Mouse (Mus musculus): ENCODE results near the gene C77080. TPM values are rescaled to one million over a fixed set of nuclear protein-coding genes. Genes with fewer than 3 reads are reported as not detected.
A peak's percentile ranks its signal among the peaks of the same experiment; 100 is the strongest.

Gene C77080
- polyA plus RNA-seq, 1 experiment from 2014 or later: 10.8 TPM

- peaks cover 19% of the 10 kb centered on the region for H3K4me1 ChIP-seq (ENCODE audit: control insufficient read depth, insufficient read depth, low read depth, low read length)
- no peaks in the 10 kb centered on the region for H3K9me3 ChIP-seq (ENCODE audit: control insufficient read depth, low read length)
- H3K4me2 ChIP-seq (ENCODE audit: low read length): peak overlapping the region; percentile 82
- H3K36me3 ChIP-seq (ENCODE audit: control insufficient read depth, insufficient read depth, low read length): no peaks in the 10 kb centered on the region
- H3K27me3 ChIP-seq (replicated peaks; ENCODE audit: control insufficient read depth, insufficient read depth, low read length): no peaks in the 10 kb centered on the region
- WGBS: 3% methylated on average over 12 of the region's 12 CpGs
- no peak for ATAC-seq
- peak overlapping the region; percentile 92; the same call in 1 of the 2 replicates for H3K27ac ChIP-seq (ENCODE audit: low read depth, low read length)
- peak overlapping the region; percentile 60 for H3K4me3 ChIP-seq (ENCODE audit: low read length)
- peak overlapping the region; percentile 70 for H3K9ac ChIP-seq (ENCODE audit: low read depth, low read length)
Measured at GRCm38 (mm10) chr4:129190538-129190937, 70.7 kb downstream of the C77080 start.

GRCm38 (mm10) chr4:129189542-129190519 lies 71.4 kb downstream of the C77080 start, which contains the start of the genes S100pbp and Yars:
TSS of gene S100pbp (minus strand) at chr4:129189727.
TSS of gene Yars (plus strand) at chr4:129189760.
- Histone ChIP-seq H3K27me3 (replicated peaks; ENCODE audit: control insufficient read depth, insufficient read depth, low read length) (no peaks in the 10 kb centered on the region), H3K4me1 (ENCODE audit: control insufficient read depth, insufficient read depth, low read depth, low read length) (peaks cover 19% of the 10 kb centered on the region), H3K36me3 (ENCODE audit: control insufficient read depth, insufficient read depth, low read length) (no peaks in the 10 kb centered on the region), H3K9me3 (ENCODE audit: control insufficient read depth, low read length) (no peaks in the 10 kb centered on the region), H3K9ac (ENCODE audit: low read depth, low read length) (peak within 1 kb of the TSS; percentile 82), H3K27ac (ENCODE audit: low read depth, low read length) (peak within 1 kb of the TSS; percentile 92), H3K4me3 (ENCODE audit: low read length) (peak within 1 kb of the TSS; percentile 60), H3K4me2 (ENCODE audit: low read length) (peak within 1 kb of the TSS; percentile 82)
- ATAC-seq: peak; percentile 91
- under 1% methylated on average over 48 of the region's 58 CpGs for WGBS

- Histone ChIP-seq H3K27ac (ENCODE audit: low read depth, low read length) (peak overlapping the region; percentile 88), H3K4me1 (ENCODE audit: control insufficient read depth, insufficient read depth, low read depth, low read length) (peaks cover 19% of the 10 kb centered on the region), H3K27me3 (replicated peaks; ENCODE audit: control insufficient read depth, insufficient read depth, low read length) (no peaks in the 10 kb centered on the region), H3K4me2 (ENCODE audit: low read length) (peak overlapping the region; percentile 73), H3K4me3 (ENCODE audit: low read length) (peak overlapping the region; percentile 60), H3K36me3 (ENCODE audit: control insufficient read depth, insufficient read depth, low read length) (no peaks in the 10 kb centered on the region), H3K9me3 (ENCODE audit: control insufficient read depth, low read length) (no peaks in the 10 kb centered on the region), H3K9ac (ENCODE audit: low read depth, low read length) (peak overlapping the region; percentile 82)
- 0% methylated on average over 42 of the region's 74 CpGs for WGBS
- peak; percentile 22 for ATAC-seq
Measured at GRCm38 (mm10) chr4:129188803-129189541, 72.2 kb downstream of the C77080 start.

GRCm38 (mm10) chr4:129188041-129188659 lies 73.1 kb downstream of the C77080 start:
- H3K27ac ChIP-seq (ENCODE audit: low read depth, low read length): no peak overlapping the region; the same call in 1 of the 2 replicates

GRCm38 (mm10) chr4:129179560-129179959 lies 81.6 kb downstream of the C77080 start:
- H3K9me3 ChIP-seq (ENCODE audit: control insufficient read depth, low read length): no peaks in the 10 kb centered on the region
- peaks cover 14% of the 10 kb centered on the region for H3K36me3 ChIP-seq (ENCODE audit: control insufficient read depth, insufficient read depth, low read length)
- no peak overlapping the region for H3K4me3 ChIP-seq (ENCODE audit: low read length)
- no peaks in the 10 kb centered on the region for H3K4me1 ChIP-seq (ENCODE audit: control insufficient read depth, insufficient read depth, low read depth, low read length)
- WGBS: 38% methylated on average over 1 of the region's 1 CpGs
- H3K9ac ChIP-seq (ENCODE audit: low read depth, low read length): no peak overlapping the region
- H3K27ac ChIP-seq (ENCODE audit: low read depth, low read length): no peak overlapping the region
- no peak for ATAC-seq
- no peaks in the 10 kb centered on the region for H3K27me3 ChIP-seq (replicated peaks; ENCODE audit: control insufficient read depth, insufficient read depth, low read length)
- no peak overlapping the region for H3K4me2 ChIP-seq (ENCODE audit: low read length)

More at GRCm38 (mm10) chr4:129188041-129188659, 73.1 kb downstream of the C77080 start:
- Histone ChIP-seq H3K9me3 (ENCODE audit: control insufficient read depth, low read length) (no peaks in the 10 kb centered on the region), H3K36me3 (ENCODE audit: control insufficient read depth, insufficient read depth, low read length) (no peaks in the 10 kb centered on the region), H3K4me3 (ENCODE audit: low read length) (peak overlapping the region; percentile 60), H3K9ac (ENCODE audit: low read depth, low read length) (peak overlapping the region; percentile 82), H3K4me1 (ENCODE audit: control insufficient read depth, insufficient read depth, low read depth, low read length) (peaks cover 19% of the 10 kb centered on the region), H3K27me3 (replicated peaks; ENCODE audit: control insufficient read depth, insufficient read depth, low read length) (no peaks in the 10 kb centered on the region), H3K4me2 (ENCODE audit: low read length) (peak overlapping the region; percentile 73)
- no peak for ATAC-seq
- 43% methylated on average over 5 of the region's 5 CpGs for WGBS

GRCm38 (mm10) chr4:129172529-129172928 lies 88.7 kb downstream of the C77080 start:
- no peak overlapping the region for H3K27ac ChIP-seq (ENCODE audit: low read depth, low read length)
- ATAC-seq: no peak
- peaks cover 23% of the 10 kb centered on the region for H3K36me3 ChIP-seq (ENCODE audit: control insufficient read depth, insufficient read depth, low read length)
- H3K9me3 ChIP-seq (ENCODE audit: control insufficient read depth, low read length): no peaks in the 10 kb centered on the region
- H3K4me2 ChIP-seq (ENCODE audit: low read length): no peak overlapping the region
- no peak overlapping the region for H3K9ac ChIP-seq (ENCODE audit: low read depth, low read length)
- no peaks in the 10 kb centered on the region for H3K4me1 ChIP-seq (ENCODE audit: control insufficient read depth, insufficient read depth, low read depth, low read length)
- WGBS: 54% methylated on average over 1 of the region's 1 CpGs
- H3K4me3 ChIP-seq (ENCODE audit: low read length): no peak overlapping the region
- no peaks in the 10 kb centered on the region for H3K27me3 ChIP-seq (replicated peaks; ENCODE audit: control insufficient read depth, insufficient read depth, low read length)

Small RNA genes lying within 50 kb of the gene (microRNA-seq; reads per million reads assigned to microRNA genes)
- gene Gm22994: not detected

Other genes starting within 250 kb of the C77080 start
- gene Rnf19b, start 203.1 kb downstream of the C77080 start, polyA plus RNA-seq (2015; fragmentation: Nextera tagmentation; extraction: Ambion mirVana): 30.8 and 31.6 TPM in 2 replicates
- 0.16 and 0.20 TPM in 2 replicates for gene Tmem54, start 155.9 kb downstream of the C77080 start, polyA plus RNA-seq (2015; fragmentation: Nextera tagmentation; extraction: Ambion mirVana)
- 168 and 199 TPM in 2 replicates for gene Hpca, start 139.4 kb downstream of the C77080 start, polyA plus RNA-seq (2015; fragmentation: Nextera tagmentation; extraction: Ambion mirVana)
- gene Fndc5, start 124.4 kb downstream of the C77080 start, polyA plus RNA-seq (2015; fragmentation: Nextera tagmentation; extraction: Ambion mirVana): 10.7 and 11.6 TPM in 2 replicates
- 19.1 and 21.6 TPM in 2 replicates for gene S100pbp, start 71.7 kb downstream of the C77080 start, polyA plus RNA-seq (2015; fragmentation: Nextera tagmentation; extraction: Ambion mirVana)
- 108 and 112 TPM in 2 replicates for gene Yars, start 71.6 kb downstream of the C77080 start, polyA plus RNA-seq (2015; fragmentation: Nextera tagmentation; extraction: Ambion mirVana)
- 1.7 and 1.9 TPM in 2 replicates for gene Sync, start 26.2 kb upstream of the C77080 start, polyA plus RNA-seq (2015; fragmentation: Nextera tagmentation; extraction: Ambion mirVana)
- gene Rbbp4, start 74.0 kb upstream of the C77080 start, polyA plus RNA-seq (2015; fragmentation: Nextera tagmentation; extraction: Ambion mirVana): 238 and 242 TPM in 2 replicates
- gene Zbtb8os, start 74.3 kb upstream of the C77080 start, polyA plus RNA-seq (2015; fragmentation: Nextera tagmentation; extraction: Ambion mirVana): 15.1 and 21.3 TPM in 2 replicates
- 21.7 and 22.0 TPM in 2 replicates for gene Zbtb8a, start 116.7 kb upstream of the C77080 start, polyA plus RNA-seq (2015; fragmentation: Nextera tagmentation; extraction: Ambion mirVana)
- 18.0 and 19.2 TPM in 2 replicates for gene Zbtb8b, start 179.4 kb upstream of the C77080 start, polyA plus RNA-seq (2015; fragmentation: Nextera tagmentation; extraction: Ambion mirVana)
- 34.6 and 37.4 TPM in 2 replicates for gene Bsdc1, start 200.2 kb upstream of the C77080 start, polyA plus RNA-seq (2015; fragmentation: Nextera tagmentation; extraction: Ambion mirVana)
- 0.72 and 0.79 TPM in 2 replicates for gene Tssk3, start 229.6 kb upstream of the C77080 start, polyA plus RNA-seq (2015; fragmentation: Nextera tagmentation; extraction: Ambion mirVana)
- gene Fam229a, start 229.8 kb upstream of the C77080 start, polyA plus RNA-seq (2015; fragmentation: Nextera tagmentation; extraction: Ambion mirVana): 0.81 and 1.4 TPM in 2 replicates